Mouse (Mus musculus) cortical plate, adult 2 months (tissue): ENCODE measurements around the gene Cul7. TPM values are rescaled to one million over a fixed set of nuclear protein-coding genes. Genes with fewer than 3 reads are reported as not detected.

ENCODE experiments used
- H3K27ac ChIP-seq: fragments of 200-500 bp; 2 replicates; pipeline ENCODE4 v1.5.1; 2012; ENCODE audit warnings: low read length, control low read depth, inconsistent platforms; ENCODE audit not compliant: insufficient read depth
- H3K4me1 ChIP-seq: fragments of 200-500 bp; 2 replicates; pipeline ENCODE4 v1.6.1; 2011; ENCODE audit warnings: low read length; ENCODE audit not compliant: control insufficient read depth, insufficient read depth
- H3K4me3 ChIP-seq: fragments of 200-500 bp; 2 replicates; pipeline ENCODE4 v1.5.1; 2011; ENCODE audit warnings: mild to moderate bottlenecking, low read length, control low read depth; ENCODE audit not compliant: insufficient read depth
- CTCF ChIP-seq: fragments of 200-500 bp; IDR thresholded peaks from 2 replicates; pipeline ENCODE4 v1.5.1; 2011; ENCODE audit warnings: mild to moderate bottlenecking, control low read depth, low read length; ENCODE audit not compliant: insufficient read depth; ENCODE audit errors: extremely low read depth
- POLR2A ChIP-seq: fragments of 200-500 bp; IDR thresholded peaks from 2 replicates; pipeline ENCODE4 v1.6.1; 2011; ENCODE audit warnings: mild to moderate bottlenecking, low read length, control low read depth; ENCODE audit not compliant: insufficient read depth; ENCODE audit errors: extremely low read depth
- polyA plus RNA-seq: library from polyadenylated mRNA; depleted of rRNA; stranded (reverse); fragments of >200 nt; gene quantifications from 2 replicates; pipeline ENCODE4 v1.2.3, GENCODE M21; 2012; rRNA removed

Gene Cul7
- polyA plus RNA-seq: 25.8 and 27.4 TPM in 2 replicates

DNA sequence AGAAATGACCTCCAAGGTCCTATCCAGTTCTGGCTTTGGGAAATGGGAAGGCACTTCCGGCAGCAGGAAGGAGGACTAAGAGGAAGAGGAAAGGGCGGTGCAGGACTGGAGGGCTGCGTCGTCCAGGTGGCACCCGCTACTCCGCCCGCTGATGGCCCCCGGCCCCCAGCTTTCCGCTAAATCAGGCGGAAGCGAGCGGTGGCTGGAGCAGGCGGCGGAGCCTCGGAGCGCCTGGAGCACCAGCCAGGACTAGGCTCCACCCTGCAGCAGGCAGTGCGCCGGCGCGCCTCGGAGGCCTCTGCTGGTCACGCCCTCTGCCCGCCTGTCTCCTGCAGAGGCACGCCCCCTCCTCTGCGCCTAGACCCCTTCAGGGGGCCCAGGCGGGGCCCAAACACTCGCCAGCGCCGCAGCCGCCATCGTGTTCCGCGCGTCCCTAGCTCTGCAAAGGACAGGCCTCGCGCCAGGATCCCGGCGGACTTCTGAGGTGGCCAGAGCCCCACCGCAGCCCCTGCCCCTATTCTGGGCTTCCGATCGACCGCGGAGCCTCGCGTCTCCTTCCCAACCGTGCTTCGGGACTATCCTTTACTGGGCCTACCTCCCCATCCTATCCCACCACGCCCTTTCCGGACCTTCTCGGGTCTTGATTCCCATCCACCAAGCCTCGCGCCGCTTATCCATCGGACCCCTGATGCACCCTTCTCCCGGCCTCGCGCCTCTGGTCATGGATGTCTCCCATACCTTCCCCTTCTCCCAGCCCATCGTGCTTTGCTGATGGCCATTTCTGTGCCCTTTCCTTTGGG is at the start of gene Cul7:
Cul7 (plus strand) TSS at position 106 of the 800 bp plus-strand sequence.
- Histone ChIP-seq H3K4me1 (peaks cover 7% of the 10 kb centered on the region), H3K4me3 (peak within 1 kb of the TSS; percentile 64), H3K27ac (peak within 1 kb of the TSS; percentile 50)
- TF ChIP-seq POLR2A: peak; percentile 72; the same call in 1 of the 2 replicates
- TF ChIP-seq CTCF: no peak

DNA sequence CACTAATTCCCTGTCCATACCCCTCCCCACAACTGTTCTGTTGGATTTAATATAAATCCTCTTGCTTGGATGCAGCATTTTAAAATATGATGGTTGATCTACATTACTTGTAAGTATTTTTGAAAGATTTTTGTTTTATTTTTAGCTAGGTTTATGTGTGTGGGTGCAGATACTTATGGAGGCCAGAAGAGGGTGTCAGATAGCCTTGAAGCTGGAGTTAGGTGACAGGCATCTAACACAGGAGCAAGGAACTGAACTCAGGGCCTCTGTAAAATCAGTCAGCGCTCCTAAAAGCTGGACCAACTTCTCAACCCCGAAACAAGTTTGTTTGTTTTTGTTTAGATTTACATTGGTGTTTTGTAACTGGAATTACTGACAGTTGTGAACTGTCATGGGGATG is 49.6 kb upstream of the Cul7 start:
- Histone ChIP-seq H3K27ac (no peak overlapping the region), H3K4me1 (peaks cover 5% of the 10 kb centered on the region; the same call in 1 of the 2 replicates), H3K4me3 (no peak overlapping the region)
- TF ChIP-seq POLR2A (no peak), CTCF (peak; percentile 14; the same call in 1 of the 2 replicates)

DNA sequence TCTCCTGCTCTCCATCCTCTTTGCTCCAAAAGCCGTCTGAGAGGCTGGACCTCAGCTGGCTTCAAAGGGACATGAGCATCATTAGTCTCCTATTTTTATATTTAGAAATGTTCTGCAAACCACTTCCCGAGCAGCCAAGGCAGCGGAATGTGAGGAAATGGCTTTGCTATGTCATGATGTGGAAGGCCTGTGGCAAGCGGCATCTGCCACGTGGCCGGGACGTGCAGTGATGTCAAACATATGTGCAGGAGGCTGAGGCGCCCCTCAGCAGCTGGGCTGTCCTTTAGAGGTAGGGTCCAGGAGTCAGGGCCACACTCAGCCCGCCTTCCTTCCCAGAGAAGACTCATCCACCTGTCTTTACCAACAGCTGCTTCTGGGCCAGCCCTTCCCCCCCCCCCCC is 47.9 kb upstream of the Cul7 start:
- H3K4me3 ChIP-seq: no peak overlapping the region
- H3K4me1 ChIP-seq: peaks cover 5% of the 10 kb centered on the region; the same call in 1 of the 2 replicates
- H3K27ac ChIP-seq: no peak overlapping the region
- TF ChIP-seq POLR2A (no peak), CTCF (no peak)

DNA sequence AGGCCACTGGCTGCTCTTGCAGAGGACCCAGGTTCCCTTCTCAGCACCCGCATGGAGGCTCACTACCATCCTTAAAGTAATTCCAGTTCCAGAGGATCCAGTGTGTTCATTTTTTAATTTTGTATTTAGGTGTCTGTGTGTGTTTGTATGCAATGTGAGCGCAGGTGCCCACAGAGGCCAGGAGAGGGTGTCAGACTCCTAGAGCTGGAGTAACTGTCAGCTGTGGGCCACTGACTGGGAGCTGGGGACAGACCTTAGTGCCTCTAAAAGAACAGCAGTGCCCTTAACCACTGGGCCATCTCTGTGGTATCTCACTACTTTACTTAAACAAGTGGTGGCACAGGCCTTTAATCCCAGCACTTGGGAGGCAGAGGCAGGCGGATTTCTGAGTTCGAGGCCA is 46.9 kb upstream of the Cul7 start:
- H3K4me1 ChIP-seq: peaks cover 5% of the 10 kb centered on the region; the same call in 1 of the 2 replicates
- no peak for TF ChIP-seq CTCF
- no peak for TF ChIP-seq POLR2A
- no peak overlapping the region for H3K27ac ChIP-seq

DNA sequence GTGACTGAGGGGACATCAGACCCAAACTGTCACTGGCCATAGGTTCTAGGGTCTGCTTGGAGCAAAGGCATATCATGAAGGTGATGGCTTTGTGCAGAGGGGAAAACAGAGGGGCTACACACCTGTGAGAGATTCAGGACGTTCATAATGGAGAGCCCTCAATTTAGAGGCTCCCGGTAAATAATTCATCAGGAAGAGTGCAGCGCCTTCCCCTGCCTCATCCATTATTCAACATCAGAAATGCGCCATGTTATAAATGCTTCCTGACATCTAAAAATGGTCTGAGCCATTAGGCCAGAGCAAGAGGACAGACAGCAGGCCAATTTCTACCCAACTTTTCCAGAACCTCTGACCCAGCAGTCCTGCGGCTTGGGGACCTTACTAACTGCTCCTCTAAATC is 45.0 kb upstream of the Cul7 start:
- TF ChIP-seq CTCF (no peak), POLR2A (no peak)
- peaks cover 3% of the 10 kb centered on the region; the same call in 1 of the 2 replicates for H3K4me1 ChIP-seq
- no peak overlapping the region for H3K27ac ChIP-seq
- H3K4me3 ChIP-seq: no peak overlapping the region

More for the DNA sequence above, 46.9 kb upstream of the Cul7 start:
- no peak overlapping the region for H3K4me3 ChIP-seq

DNA sequence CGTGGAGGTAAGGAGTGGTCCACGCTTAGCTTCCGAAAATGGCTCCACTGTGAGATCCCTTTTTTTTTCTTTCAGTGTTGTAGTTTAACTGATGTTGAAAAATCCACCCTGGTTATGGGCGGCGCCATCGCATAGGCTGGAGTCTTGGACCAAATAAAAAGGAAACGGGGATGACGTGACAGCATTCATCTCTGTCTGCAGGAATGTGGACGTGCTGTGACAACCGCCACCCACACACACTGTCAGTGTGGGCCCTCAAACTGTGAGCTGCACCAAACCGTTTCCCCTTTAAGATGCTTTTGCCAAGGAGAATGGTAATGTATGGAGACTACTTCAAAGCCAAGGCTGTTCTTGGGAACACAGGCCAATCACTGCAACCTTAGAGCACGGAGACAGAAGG is 44.1 kb upstream of the Cul7 start:
- Histone ChIP-seq H3K27ac (no peak overlapping the region), H3K4me1 (peaks cover 3% of the 10 kb centered on the region; the same call in 1 of the 2 replicates), H3K4me3 (no peak overlapping the region)
- no peak for TF ChIP-seq CTCF
- TF ChIP-seq POLR2A: no peak

DNA sequence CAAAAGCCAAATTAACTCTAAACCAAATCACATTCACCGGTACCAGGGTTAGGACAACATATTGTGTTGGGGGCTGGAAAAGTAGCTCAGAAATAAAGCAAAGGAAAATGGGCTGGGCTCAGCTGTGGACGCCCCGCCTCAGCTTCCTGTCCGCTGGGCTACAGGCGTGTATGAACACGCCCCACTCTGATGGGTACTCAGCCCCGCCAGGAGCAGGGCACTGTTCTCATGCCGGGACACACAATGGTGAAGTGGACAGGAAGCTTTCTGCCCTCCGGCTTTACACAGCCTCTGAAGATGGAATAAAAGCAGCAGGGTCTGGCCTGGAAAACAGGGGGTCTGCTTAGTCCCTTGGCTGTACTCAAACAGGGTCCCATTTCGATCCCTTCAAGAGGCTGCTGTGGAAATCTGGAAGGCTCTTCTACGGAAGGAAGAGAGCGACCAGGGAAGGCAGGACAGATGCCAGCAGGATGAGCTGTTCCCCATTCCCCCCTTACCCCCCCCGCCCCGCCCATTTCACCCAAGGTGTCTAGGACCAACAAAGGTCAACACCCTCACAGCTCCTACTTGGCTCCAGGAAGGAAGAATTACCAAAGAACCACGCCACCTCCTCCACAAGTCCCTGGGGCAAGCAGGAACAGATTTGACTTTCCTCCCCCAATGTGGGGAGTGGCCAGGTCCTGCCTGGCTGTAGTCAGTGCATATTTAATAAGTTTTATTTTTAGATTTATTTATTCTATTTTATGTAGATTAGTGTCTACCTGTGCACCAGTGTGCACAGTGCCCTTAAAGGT is 40.2 kb upstream of the Cul7 start:
- Histone ChIP-seq H3K4me1 (0 out of 2 replicates have a peak, but pooled peaks cover 2% of the 10 kb centered on the region), H3K4me3 (no peak overlapping the region), H3K27ac (no peak overlapping the region)
- TF ChIP-seq POLR2A: no peak
- TF ChIP-seq CTCF: no peak

DNA sequence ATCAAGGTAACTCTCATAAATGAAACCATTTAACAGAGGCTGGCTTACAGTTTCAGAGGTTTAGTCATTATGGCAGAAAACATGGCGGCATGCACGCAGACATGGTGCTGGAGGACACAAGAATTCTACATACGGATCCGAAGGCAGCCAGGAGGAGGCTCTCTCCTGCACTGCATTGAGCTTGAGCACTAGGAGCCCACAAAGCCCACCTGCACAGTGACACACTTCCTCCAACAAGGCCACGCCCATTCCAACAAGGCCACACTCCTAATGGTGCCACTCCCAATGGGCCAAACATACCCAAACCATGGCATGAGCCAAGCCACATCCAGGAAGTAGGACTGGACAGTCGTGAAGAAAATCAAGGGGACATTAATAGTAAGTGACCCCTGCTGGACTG is 38.8 kb upstream of the Cul7 start:
- no peak overlapping the region for H3K27ac ChIP-seq
- TF ChIP-seq CTCF: no peak
- TF ChIP-seq POLR2A: no peak

DNA sequence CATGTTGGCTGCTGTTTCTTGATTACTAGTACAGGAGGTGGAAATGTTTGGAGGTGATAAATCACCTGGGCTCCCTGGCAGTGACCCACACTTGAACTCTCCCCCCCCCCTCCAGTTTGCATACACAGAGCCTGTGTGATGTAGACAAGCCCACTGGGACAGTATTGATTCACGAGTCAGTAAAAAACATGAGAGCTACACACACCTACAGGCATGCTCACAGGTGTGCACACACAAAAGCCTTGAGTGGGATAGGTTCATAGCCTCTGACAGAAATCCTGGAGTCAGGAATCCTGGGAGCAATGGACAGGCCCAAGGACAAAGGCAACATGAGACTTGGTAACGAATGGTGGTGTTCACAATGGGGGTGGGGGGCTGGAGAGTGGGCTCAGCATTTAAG is 37.9 kb upstream of the Cul7 start:
- TF ChIP-seq CTCF: no peak
- no peak for TF ChIP-seq POLR2A
- Histone ChIP-seq H3K4me3 (no peak overlapping the region), H3K4me1 (no peaks in the 10 kb centered on the region), H3K27ac (no peak overlapping the region)

More for the DNA sequence above, 38.8 kb upstream of the Cul7 start:
- Histone ChIP-seq H3K4me3 (no peak overlapping the region), H3K4me1 (no peaks in the 10 kb centered on the region)
